Mouse (Mus musculus): ENCODE data around the gene Ptprg.

GRCm38 (mm10) chr14:11590387-11590786, 37.1 kb downstream of the Ptprg start:
- TF ChIP-seq CTCF (IDR thresholded peaks at IDR 0.05; ENCODE audit: low read depth): no peak
- TF ChIP-seq EP300 (IDR thresholded peaks at IDR 0.05; ENCODE audit: low read depth): no peak
